Mouse (Mus musculus): Measurements from ENCODE around the gene Lrp1.

- TF ChIP-seq GATA1 (IDR thresholded peaks at IDR 0.05; ENCODE audit: low read length): no peak
- TF ChIP-seq TAL1 (IDR thresholded peaks at IDR 0.05; ENCODE audit: low read length): no peak
These were observed 59.8 kb downstream of the Lrp1 start for GRCm38 (mm10) chr10:127561145-127561544.
